Mouse (Mus musculus): ENCODE measurements around the gene Mrln. TPM values are rescaled to one million over a fixed set of nuclear protein-coding genes. Genes with fewer than 3 reads are reported as not detected.

The Mrln gene
- polyA plus RNA-seq, 1 experiment, result not detected

- Histone ChIP-seq H3K27ac (ENCODE audit: insufficient read depth, low read depth, low read length) (no peak overlapping the region), H3K4me1 (ENCODE audit: control insufficient read depth, insufficient read depth, low read length) (peaks cover 16% of the 10 kb centered on the region), H3K4me3 (ENCODE audit: insufficient read depth, low read length) (peak overlapping the region; percentile 64)
- no peak for TF ChIP-seq CTCF (IDR thresholded peaks at IDR 0.05; ENCODE audit: low read depth, low read length)
- no peak for TF ChIP-seq POLR2A (IDR thresholded peaks at IDR 0.05; ENCODE audit: borderline replicate concordance, low read depth, low read length)
These were observed 41.1 kb downstream of the Mrln start for GRCm38 (mm10) chr10:70245559-70245945.

- TF ChIP-seq POLR2A (IDR thresholded peaks at IDR 0.05; ENCODE audit: borderline replicate concordance, low read depth, low read length), result no peak
- TF ChIP-seq CTCF (IDR thresholded peaks at IDR 0.05; ENCODE audit: low read depth, low read length), result no peak
- Histone ChIP-seq H3K27ac (ENCODE audit: insufficient read depth, low read depth, low read length) (no peak overlapping the region), H3K4me3 (ENCODE audit: insufficient read depth, low read length) (no peak overlapping the region), H3K4me1 (ENCODE audit: control insufficient read depth, insufficient read depth, low read length) (peaks cover 18% of the 10 kb centered on the region)
These were observed 41.6 kb downstream of the Mrln start for GRCm38 (mm10) chr10:70246076-70246475.

DNA sequence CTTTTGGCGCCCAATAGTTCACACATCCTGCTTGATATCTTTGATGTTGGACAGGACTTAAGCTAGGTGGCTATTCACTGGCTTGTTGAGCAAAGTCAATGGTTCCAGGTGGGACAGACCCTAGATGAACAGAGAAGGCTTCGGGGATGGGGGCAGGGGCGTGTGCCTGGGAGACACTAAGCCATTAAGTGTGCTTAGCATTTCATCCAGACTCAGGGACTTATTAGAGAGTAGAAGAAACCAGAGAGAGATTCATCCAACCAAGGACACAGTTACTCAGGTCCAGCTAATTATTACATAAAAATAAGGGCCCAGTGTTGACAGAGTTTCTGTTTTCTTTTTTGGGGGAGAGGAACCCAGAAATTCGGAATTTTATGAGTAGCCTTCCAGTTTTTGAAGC is 45.9 kb downstream of the Mrln start:
- Histone ChIP-seq H3K4me3 (ENCODE audit: insufficient read depth, low read length) (no peak overlapping the region), H3K4me1 (ENCODE audit: control insufficient read depth, insufficient read depth, low read length) (peaks cover 2% of the 10 kb centered on the region; the same call in 1 of the 2 replicates), H3K27ac (ENCODE audit: insufficient read depth, low read depth, low read length) (no peak overlapping the region)
- TF ChIP-seq POLR2A (IDR thresholded peaks at IDR 0.05; ENCODE audit: borderline replicate concordance, low read depth, low read length), result no peak
- no peak for TF ChIP-seq CTCF (IDR thresholded peaks at IDR 0.05; ENCODE audit: low read depth, low read length)

GRCm38 (mm10) chr10:70250766-70251165 is 46.3 kb downstream of the Mrln start:
- TF ChIP-seq POLR2A (IDR thresholded peaks at IDR 0.05; ENCODE audit: borderline replicate concordance, low read depth, low read length), result no peak
- TF ChIP-seq CTCF (IDR thresholded peaks at IDR 0.05; ENCODE audit: low read depth, low read length), result no peak
- H3K27ac ChIP-seq (ENCODE audit: insufficient read depth, low read depth, low read length), result no peak overlapping the region
- peaks cover 2% of the 10 kb centered on the region; the same call in 1 of the 2 replicates for H3K4me1 ChIP-seq (ENCODE audit: control insufficient read depth, insufficient read depth, low read length)
- no peak overlapping the region for H3K4me3 ChIP-seq (ENCODE audit: insufficient read depth, low read length)

GRCm38 (mm10) chr10:70254666-70255065 is 50.2 kb downstream of the Mrln start:
- no peak overlapping the region for H3K4me3 ChIP-seq (ENCODE audit: insufficient read depth, low read length)
- TF ChIP-seq POLR2A (IDR thresholded peaks at IDR 0.05; ENCODE audit: borderline replicate concordance, low read depth, low read length) (no peak), CTCF (IDR thresholded peaks at IDR 0.05; ENCODE audit: low read depth, low read length) (no peak)
- H3K4me1 ChIP-seq (ENCODE audit: control insufficient read depth, insufficient read depth, low read length), result peaks cover 11% of the 10 kb centered on the region
- no peak overlapping the region for H3K27ac ChIP-seq (ENCODE audit: insufficient read depth, low read depth, low read length)

DNA sequence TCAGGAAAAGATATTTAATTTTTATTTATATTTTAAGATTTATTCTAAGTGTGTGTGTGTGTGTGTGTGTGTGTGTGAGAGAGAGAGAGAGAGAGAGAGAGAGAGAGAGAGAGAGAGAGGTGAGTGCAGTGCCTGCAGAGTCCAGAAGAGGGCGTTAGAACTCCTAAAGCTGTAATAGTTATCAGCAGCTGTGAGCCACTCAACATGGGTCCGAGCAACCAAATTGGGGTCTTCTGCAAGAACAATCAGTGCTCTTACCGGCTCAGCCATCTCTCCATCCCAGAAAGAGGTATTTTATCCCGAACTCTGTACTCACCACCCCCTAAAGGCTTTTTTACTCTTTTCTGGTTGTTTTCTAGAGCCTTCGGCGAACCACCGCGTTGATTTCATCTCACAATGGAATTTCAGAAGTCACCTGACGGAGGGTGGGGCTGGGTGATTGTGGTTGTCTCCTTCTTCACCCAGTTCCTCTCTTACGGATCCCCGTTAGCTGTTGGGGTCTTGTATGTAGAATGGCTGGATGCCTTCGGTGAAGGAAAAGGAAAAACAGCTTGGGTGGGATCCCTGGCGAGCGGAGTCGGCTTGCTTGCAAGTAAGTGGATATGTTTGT is 51.2 kb downstream of the Mrln start:
- peaks cover 10% of the 10 kb centered on the region for H3K4me1 ChIP-seq (ENCODE audit: control insufficient read depth, insufficient read depth, low read length)
- TF ChIP-seq POLR2A (IDR thresholded peaks at IDR 0.05; ENCODE audit: borderline replicate concordance, low read depth, low read length), result no peak
- TF ChIP-seq CTCF (IDR thresholded peaks at IDR 0.05; ENCODE audit: low read depth, low read length), result no peak
- no peak overlapping the region for H3K4me3 ChIP-seq (ENCODE audit: insufficient read depth, low read length)
- H3K27ac ChIP-seq (ENCODE audit: insufficient read depth, low read depth, low read length), result no peak overlapping the region

GRCm38 (mm10) chr10:70257029-70257428 is 52.6 kb downstream of the Mrln start:
- no peak overlapping the region for H3K4me3 ChIP-seq (ENCODE audit: insufficient read depth, low read length)
- no peak overlapping the region for H3K27ac ChIP-seq (ENCODE audit: insufficient read depth, low read depth, low read length)
- H3K4me1 ChIP-seq (ENCODE audit: control insufficient read depth, insufficient read depth, low read length), result peaks cover 9% of the 10 kb centered on the region
- TF ChIP-seq POLR2A (IDR thresholded peaks at IDR 0.05; ENCODE audit: borderline replicate concordance, low read depth, low read length) (no peak), CTCF (IDR thresholded peaks at IDR 0.05; ENCODE audit: low read depth, low read length) (no peak)

DNA sequence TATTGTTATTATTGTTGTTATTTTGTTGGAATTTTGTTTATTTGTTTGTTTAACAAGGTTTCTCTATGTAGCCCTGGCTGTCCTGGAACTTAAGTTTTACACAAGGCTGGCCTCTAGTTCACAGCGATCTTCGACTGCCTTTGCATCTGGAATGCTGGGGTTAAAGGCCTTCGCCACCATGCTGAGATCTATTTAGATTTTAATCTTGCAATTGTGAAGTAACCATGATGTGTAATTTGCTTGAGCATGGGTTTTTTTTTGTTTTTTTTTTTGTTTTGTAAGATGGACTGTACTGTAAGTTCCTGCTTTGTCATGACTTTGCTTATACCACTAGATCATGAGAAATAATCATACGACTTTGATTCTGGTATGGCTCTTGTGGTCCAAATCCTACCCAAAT is 56.4 kb downstream of the Mrln start:
- TF ChIP-seq POLR2A (IDR thresholded peaks at IDR 0.05; ENCODE audit: borderline replicate concordance, low read depth, low read length) (no peak), CTCF (IDR thresholded peaks at IDR 0.05; ENCODE audit: low read depth, low read length) (no peak)
- H3K4me1 ChIP-seq (ENCODE audit: control insufficient read depth, insufficient read depth, low read length), result peaks cover 9% of the 10 kb centered on the region
- no peak overlapping the region for H3K27ac ChIP-seq (ENCODE audit: insufficient read depth, low read depth, low read length)
- no peak overlapping the region for H3K4me3 ChIP-seq (ENCODE audit: insufficient read depth, low read length)

DNA sequence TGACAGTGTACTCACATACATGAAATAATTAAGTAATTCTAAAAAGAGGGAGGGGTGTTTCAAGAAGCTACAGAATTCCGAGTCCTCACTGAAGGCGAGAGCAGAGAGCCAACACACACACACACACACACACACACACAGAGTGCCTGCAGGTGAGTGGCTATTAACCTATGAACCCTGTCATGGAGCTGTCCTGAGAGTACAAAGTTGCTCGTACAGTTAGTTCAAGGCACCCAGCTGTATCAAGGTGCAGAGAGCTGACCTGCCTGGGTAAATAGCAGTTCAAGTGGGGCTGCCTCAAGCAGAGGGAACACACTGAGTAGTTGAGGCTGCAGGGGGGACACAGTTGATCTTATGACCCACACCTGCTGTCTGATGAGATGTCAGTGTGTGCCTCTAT is 57.6 kb downstream of the Mrln start:
- H3K4me1 ChIP-seq (ENCODE audit: control insufficient read depth, insufficient read depth, low read length), result peaks cover 3% of the 10 kb centered on the region
- H3K27ac ChIP-seq (ENCODE audit: insufficient read depth, low read depth, low read length), result no peak overlapping the region
- H3K4me3 ChIP-seq (ENCODE audit: insufficient read depth, low read length), result no peak overlapping the region
- TF ChIP-seq POLR2A (IDR thresholded peaks at IDR 0.05; ENCODE audit: borderline replicate concordance, low read depth, low read length) (no peak), CTCF (IDR thresholded peaks at IDR 0.05; ENCODE audit: low read depth, low read length) (no peak)

- Histone ChIP-seq H3K27ac (ENCODE audit: insufficient read depth, low read depth, low read length) (no peak overlapping the region), H3K4me3 (ENCODE audit: insufficient read depth, low read length) (no peak overlapping the region), H3K4me1 (ENCODE audit: control insufficient read depth, insufficient read depth, low read length) (no peaks in the 10 kb centered on the region; the same call in 1 of the 2 replicates)
- TF ChIP-seq POLR2A (IDR thresholded peaks at IDR 0.05; ENCODE audit: borderline replicate concordance, low read depth, low read length) (no peak), CTCF (IDR thresholded peaks at IDR 0.05; ENCODE audit: low read depth, low read length) (no peak)
These were observed 59.3 kb downstream of the Mrln start for GRCm38 (mm10) chr10:70263681-70264189.

Data from bone marrow macrophage, adult 2 months (primary cell).